Mouse (Mus musculus) testis, postnatal 14 days (tissue): ENCODE data around the gene Slc24a2.

Experiments
- DNase-seq: peaks from one replicate; pipeline ENCODE4 v3.0.0; 2021; ENCODE audit warnings: low spot score

Slc24a2 gene

DNA sequence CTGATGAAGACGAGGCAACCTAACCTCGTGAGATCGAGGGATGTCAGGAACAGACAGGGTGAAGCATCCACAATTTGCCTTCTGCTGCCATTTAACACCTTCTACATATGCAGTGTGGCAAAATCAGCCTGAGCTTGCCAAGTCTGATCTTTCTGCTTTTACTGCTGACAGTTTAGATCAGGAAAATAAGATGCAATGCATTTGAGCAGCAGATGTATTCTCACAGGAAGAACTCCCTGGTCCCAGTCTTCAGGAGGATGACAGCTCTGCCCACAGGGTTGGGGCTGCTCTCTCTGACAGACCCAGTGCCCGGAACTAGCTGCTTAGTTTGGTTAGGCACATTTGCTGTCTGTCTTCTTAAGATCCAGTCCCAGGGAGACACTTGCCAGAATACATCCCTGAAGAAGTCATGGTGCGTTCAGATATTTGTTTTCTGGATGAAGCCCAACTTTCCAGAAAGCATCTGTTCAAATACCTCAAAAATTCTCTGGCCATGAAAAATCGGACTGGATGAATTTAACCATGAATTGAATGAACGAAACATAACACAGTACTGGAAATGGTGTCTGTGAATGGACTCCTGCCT lies 188.8 kb downstream of the Slc24a2 start:
- no peak for DNase-seq

DNA sequence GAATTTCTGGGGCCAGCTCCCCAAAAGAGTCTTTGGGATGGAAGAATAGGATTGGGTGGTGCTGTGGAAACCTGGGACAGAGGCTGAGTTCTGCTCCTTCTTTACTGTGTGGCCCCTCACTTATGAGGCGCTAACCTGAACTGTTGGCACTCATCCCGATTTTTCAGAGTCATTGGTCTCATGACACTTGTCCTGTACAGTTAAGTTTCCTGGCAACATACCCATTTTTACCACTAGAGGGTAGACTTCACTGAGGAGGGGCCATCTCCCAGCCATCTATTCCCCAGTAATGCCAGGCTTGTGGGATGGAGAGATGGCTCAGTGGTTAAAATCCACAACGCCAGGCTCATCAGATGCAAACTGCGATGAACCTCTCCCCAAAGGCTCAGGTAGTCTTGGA lies 192.7 kb downstream of the Slc24a2 start:
- DNase-seq: no peak

DNA sequence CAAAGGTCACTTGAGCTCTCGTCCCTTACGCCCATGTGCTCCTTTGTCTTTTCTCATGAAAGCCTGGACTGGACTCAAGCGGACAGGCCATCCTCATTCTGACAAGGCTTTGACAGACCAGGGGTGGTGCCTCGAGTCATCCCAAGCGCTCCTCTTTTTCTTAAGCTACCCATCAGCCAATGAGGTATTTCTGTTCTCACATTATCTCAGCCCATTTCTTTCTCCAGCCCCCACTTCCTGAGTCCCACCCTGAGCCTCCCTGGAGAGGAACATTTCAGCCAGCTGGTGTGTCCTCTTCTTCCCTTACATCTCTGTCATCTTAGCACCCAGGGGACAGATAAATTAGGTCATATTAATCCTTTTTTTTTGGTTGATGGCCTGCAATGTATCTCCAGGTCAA lies 193.8 kb downstream of the Slc24a2 start:
- no peak for DNase-seq

DNA sequence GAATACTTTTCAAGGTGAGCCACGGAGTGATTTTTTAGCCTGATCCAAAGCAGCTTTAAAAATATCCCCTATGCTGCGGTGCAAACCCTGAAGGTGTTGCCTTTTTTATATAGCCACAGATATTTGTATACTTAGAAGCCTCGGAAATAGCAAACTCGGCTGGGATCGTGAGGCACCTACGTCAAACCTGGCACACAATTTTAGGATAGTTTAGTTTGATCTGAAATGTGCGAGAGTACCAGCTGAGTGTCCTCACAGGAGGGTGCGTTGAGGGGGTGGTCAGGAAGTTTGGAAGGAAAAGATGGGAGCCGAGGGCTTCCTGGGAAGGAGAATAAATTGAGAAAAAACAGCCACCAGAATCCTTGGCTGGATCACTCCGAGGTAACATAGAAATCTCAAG lies 194.6 kb downstream of the Slc24a2 start:
- no peak for DNase-seq

DNA sequence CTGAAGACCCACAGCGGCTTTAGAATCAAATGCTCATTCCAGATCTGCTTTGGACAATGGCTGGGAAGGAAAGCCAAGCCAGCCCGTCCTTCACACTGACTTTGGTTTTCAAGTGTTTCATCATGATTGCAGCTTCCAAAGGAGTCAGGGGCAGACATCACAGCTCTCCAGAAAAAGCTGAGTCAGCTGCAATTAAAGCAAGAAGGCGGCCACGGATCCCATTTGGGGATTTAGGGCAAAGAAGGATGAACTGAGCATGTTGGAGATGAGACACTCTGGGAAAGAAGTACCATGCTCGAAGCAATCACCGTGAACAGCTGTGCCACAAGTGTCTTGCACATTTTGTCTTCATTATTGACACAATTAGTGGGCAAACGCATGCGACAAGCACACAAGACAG lies 197.6 kb downstream of the Slc24a2 start:
- DNase-seq: no peak

DNA sequence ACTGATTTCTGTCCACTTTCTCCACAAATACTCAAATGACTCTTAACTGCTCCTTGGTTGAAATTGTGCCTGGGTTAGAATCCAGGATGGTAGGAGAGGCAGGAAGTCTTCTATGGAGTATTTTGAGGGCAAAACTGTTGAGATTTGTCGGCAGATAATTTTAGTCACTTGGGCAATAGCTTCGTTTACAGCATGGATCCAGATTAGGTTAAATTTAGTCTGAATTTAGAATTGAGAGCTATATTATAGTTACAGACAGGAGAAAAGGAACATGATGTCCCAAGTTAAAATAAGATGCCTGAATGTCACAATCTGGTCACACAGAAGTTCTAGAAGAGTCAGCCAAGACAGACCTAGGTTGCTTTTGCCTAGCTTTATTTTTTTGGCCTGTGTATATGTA lies 199.2 kb downstream of the Slc24a2 start:
- DNase-seq: no peak

DNA sequence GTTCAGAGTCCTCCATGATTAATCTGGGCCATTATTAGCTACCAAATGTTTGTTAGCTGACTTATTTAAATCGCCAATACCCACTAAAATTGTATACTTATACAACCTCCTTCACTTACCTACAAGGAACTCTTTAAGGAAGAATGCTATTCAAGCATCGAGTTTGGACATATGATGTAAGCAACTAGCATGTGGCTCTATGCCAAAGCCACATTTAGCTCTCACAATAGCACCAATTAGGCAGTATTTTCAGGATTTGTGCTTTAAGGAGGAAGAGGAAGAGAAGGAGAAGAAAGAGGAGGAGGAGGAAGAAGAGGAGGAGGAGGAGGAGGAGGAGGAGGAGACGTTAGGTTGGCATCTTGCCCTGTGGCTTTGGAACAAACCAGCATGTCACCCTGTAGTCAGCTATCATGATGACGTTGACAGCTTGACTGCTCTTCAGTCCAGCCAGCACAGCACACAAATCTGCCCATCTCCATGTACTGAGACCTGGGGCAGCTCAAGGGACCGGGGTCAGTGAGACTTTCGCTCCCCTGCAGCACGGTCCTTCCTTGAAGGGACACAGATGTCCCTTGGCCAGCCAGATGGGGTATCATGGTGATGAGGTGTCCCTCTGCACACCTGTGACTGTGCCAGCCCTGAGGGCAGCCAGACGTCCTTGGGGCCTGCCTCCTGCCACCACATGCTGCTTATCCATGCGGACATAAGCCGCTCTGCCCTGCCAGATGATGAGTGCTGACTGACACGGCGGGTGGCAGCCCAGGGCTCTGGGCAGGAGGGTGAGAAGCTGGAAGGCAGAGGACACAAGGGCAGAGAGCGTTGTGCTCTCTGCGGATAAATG lies 203.7 kb downstream of the Slc24a2 start:
- no peak for DNase-seq

DNA sequence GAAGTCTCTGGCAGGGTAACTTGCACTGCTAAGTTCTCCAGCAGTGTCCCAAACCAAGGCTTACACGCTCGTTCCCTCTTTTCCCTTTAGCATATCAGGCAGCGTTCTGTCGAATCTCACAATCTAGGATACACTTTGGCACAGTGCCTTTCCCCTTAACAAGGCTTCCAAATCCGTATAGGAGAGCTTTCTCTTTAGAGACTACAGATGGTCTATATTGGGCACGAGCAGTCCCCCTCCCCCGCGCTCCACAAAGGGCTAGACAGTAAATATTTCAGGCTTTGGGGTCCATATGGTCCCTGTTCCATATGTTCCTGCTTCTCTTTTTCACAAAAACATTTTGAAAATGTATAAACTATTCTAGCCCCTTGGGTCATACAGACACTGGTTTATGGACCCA lies 205.7 kb downstream of the Slc24a2 start:
- DNase-seq: no peak

DNA sequence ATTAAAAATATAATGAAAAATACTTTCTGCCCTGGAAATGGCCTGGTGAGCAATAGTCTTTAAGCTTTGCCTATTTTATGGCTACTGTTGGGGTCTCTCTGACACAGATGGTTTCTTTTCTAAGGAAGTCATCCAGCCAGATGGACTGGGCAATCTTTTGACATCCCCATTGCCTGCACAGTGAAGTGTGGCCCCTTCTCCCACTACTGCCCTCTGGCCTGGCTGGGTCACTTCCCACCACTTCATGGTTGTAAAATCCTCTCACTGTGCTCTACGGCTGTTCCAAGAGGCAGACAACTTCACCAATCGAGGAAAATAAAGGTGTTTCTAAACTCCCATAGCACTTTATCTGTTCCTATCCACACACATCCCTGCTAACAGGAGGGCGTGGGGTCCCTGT lies 208.7 kb downstream of the Slc24a2 start:
- DNase-seq: no peak

DNA sequence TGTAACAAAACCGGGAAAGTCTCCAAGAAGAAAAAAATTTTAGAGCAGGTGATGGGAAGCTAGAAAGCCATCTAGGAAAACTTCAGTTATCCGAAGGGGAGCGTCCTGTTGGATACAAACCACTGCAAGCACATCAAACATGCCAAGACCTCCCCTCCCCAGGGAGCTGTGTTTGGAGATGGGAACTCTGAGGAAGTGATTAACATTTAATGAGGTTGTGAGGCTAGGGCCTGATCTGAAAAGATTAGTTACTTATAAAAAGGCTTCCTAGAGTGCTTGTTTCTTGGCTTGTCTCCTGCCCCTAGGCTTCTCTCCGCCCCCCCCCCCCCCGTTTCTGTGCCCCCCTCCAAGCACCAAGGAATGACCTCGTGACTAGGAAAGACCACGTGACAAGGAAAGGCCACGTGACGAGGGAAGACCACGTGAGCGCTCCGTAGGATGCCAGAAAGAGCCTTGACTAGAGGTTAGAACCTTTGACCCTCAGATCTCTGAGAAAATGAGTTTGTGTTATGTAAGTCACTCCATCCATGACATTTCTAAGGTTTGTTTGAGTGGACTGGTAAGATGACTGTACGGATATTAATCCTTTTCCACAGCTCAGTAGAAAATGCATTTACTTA lies 210.7 kb downstream of the Slc24a2 start:
- DNase-seq: no peak

DNA sequence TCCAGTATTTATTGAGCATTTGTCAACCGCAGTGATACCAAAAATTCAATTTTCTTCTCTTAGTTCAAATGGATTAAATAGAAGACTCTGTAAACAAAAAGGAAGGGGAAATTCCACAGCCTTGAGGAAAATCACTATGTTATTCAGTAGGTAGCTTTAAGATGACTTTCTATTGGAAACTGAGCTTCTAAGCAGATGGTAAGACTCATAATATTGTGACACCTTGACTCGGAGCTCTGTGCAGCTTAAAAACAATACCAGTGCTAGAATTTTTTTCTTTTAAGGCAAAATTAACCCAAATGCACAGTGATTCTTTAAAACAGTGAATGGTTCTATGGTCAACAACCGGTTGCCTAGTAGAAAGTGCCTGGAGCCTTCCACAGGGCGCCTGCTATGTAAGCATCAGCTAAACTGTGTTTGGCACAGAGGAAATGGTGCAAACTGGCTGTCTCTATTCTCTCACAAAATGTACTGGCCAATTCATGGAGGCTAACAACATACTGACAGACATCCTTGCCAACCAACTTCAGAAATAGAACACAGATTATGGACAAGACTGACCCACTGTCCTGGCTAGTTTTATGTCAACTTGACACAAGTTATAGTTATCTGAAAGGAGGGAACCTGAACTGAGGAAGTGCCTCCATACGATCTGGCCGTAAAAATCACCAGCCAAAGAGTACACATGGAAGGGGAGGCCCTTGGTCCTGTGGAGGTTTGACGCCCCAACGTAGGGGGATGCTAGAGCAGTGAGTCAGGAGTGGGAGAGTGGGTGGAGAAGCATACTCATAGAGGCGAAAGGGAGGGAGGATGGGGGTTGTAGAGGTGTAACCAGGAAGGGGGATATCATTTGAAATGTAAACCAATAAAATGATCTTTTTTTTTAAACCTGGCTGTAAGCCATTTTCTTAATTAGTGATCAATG lies 211.9 kb downstream of the Slc24a2 start:
- DNase-seq: no peak

DNA sequence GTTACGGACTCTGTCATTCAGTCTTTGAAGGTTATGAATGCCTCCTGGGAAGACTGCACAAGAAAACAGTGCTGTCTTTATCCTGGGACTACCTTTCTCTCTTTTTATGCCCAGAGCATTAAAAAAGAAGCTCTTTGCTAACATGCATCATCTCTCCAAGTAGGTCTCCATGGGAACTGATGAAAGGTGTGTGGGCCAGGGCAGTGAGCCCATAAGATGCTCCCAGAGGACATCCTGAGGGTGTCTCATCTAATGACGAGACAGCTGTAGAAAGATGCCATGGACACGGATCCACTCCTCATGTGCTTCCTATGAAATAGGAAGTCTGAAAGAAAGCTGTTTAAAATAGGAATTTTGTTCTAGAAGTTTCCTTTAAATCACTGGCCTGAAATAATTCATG lies 212.8 kb downstream of the Slc24a2 start:
- no peak for DNase-seq

DNA sequence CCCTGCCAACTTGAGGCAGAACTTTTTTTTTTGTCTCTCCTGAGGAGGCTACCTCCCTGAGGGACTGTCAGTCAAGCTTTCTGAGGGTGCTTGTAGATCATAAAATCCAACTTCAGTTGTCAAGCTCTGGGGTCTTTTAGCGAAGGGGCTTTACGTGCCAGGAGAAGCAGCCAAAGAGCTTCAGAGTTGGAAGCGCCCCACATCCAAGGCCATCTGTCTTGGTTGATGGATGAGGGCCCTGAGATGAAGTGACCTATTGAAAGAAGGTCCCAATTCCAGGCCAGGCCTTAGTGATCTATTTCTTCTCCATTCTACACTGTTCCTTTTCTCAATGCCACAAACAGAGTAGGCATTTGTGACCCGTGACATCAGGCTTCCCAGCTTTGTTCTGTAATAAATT lies 214.5 kb downstream of the Slc24a2 start:
- DNase-seq: no peak

DNA sequence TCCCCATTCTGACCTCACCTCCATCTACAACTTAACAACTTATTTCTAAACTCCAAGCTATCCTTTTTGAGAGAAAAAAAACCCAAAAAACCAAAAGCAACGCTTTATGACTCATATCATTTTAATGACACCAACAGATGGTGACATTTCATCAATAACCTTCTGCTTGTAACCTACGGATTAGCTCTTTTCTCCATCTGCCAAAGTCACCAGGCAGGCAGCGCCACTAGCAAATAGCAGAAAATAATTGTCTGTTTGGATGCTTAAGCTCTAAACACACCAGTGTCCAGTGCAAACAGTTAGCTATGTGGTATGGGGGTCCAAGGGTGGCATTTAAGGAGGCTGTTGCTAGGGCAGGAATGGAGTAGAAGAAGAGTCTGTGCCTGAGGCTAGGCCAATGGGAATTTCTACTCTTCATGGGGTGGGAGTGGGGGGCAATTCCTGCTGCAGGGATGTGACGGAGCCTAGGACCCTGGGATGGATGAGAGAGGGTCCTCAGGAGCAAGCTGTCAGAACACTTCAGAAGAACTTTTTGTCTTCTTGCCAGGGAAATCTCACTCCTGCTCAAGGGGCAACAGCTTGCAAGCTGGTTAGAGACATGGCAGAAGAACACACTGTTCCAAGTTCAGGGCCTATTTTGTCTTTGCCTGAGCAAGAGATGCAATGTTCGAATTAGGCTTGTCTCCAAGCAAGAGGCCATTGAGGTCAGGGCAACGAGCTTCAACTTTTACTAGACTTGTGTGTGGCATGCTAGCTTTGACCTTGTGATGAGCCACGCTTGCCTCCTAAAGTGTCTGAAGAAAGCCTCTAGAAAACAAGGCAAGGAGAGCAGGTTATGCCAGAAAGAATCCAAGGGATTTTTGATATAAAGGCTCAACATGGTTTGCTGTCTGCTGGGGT lies 216.3 kb downstream of the Slc24a2 start:
- DNase-seq: peak; percentile 32

DNA sequence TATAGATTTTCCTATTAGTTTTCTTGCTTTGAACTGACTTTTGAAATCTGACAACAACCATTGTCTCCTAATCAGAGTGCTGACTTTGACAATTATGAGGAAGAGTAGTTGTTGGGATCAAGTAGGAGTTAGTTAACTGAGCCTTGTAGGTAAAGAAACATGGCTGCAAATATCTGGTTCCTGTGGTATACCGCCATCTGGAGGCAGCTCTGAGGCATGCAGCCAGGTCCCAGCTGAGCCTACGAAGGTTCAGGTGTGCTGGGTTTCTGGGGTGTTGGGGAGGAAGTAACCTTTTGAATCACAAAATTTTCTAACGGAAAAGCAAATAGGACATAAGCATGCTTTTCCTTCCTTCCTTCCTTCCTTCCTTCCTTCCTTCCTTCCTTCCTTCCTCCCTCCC lies 237.8 kb downstream of the Slc24a2 start:
- DNase-seq: no peak

DNA sequence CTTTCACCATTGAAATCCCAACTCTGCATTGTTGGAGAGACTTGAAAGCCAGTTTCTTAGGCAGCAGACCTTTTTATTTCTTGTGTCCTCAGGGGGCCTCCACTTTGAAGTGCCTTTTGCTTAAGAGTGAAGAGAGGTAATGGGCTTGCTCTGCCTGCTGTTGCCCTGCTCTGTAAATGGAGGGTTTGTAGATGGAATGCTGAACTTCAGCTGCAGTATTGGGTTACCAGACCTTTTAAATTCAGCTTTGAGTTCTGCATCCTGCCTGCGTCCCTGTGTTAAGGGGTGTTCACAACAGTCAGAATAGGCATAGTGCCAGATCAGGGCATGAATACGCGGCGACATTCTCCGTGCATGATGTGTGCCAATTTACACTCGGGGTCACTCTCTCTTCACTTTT lies 241.0 kb downstream of the Slc24a2 start:
- DNase-seq: no peak

DNA sequence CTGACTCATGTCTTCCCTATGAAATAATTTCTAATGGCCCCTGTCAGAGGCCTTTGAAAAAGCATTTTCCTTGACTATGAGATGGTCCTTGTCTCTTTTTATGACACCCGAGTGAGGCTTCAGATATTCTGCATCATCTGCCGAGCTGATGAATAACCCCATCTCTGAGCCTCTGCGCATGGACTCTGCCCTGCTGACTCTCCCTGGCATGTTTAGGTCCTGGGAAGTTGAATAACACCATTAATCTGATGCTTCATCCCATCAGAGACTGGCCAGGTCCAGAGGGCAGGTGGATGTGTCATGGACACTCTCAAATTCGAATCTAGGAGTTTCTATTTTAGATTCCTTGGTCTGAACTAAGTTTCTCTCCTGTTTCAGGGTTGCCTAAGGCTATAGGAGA lies 242.4 kb downstream of the Slc24a2 start:
- DNase-seq: no peak

DNA sequence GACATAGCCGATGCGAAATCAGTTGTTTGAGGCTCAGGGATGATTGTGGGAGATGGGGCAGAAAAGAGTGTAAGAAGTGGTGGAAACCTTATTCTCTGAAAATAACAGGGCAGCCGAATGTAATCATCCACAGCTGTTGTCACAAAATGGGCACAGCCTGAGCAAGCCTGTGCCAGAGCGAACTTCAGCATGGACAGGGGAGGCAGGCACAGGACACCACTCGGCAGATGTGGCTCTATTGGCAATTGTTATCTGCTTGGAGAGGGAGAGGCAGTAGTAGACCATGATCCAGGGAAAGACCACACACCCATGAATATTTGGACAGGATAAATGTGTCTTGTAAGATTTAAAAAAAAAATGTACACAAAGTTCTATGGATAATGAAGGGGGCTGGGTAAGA lies 253.0 kb downstream of the Slc24a2 start:
- DNase-seq: no peak

DNA sequence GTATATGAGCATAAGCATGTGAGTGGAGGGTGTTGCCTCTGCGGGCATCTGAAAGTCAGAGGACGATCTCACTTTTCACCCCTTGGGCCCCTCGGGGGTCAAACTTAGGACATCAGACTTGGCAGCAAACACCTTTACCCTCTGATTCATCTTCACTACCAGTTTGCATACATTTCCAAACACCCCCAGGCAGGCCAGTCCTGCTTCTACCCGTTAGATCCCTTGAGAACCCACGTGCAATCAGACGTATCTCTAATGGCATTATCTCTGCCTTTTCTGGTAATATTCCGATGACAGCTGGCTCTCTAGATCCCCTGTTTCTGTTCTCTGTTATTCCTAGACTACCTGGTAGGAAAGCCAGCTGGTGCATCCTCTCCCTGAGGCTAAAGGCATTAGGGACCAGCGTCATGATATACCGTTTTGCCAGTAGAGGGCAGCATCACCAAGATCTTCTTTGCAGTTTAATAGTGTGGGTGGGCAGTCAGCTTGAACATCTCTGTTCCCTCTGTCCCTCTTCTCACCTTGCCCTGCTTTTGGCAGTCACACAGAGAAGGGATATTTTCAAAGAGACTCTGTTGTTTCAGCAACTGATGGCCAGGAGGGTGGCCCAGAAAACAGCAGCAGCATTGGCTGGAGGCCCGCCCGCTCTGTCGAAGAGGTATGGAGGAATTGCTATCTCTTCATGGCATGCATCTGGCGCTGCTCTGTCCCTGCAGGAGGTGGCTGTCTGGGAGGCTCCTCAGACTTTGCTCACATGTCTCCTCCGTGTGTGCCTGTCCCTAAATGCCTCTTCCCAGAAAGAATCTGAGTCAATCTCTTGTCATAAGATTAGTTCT lies 272.5 kb downstream of the Slc24a2 start:
- DNase-seq: peak; percentile 35

DNA sequence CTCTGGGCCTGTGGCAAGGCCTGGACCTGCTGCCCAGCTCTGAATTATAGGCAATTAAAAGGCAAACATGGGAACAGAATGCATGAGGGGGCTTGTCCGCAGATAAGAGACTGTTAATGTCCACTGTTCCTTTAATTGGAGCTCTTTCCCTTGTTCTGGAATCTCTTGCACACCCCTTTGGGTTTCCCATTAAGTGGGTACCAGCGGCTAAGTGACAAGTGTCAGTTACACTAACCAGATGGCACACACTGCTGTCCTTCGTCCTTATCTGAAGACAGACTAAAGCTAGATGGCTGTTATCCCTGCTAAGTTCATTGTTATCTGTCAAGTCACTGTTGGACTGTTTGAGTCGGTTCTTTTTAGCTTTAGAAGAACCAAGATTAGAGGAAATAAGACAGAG lies 274.8 kb downstream of the Slc24a2 start:
- DNase-seq: no peak
